Mouse (Mus musculus): ENCODE results near the gene Srrm1. TPM values are rescaled to one million over a fixed set of nuclear protein-coding genes. Genes with fewer than 3 reads are reported as not detected.
A peak's percentile ranks its signal among the peaks of the same experiment; 100 is the strongest.
"Not testable (repeated sequence)": the region's sequence is repeated elsewhere in the genome, so short reads cannot be mapped to it uniquely, and the experiment has no call there.

Gene Srrm1
- total and polyA plus RNA-seq, 3 experiments = 98.8 to 612 (median 565) TPM

DNA sequence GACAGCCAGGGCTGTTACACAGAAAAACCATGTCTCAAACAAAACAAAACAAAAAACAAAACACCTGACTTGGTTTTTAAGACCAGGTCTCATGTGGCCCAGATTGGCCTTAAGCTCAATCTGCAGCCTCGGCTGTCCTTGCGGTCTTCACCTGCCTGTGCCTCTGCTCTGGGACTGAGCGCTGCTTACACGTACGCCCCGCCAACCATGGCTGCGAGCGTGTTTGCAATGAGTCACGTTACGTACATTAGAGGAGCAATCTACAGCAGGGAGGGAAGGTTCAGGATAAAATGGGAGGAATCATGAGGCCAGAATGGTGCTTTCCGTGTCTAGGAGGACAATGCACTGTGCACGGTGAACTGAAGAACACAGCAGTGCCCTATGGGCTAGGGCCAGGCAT, 8.6 kb upstream of the Srrm1 start:
- H3K9me3 ChIP-seq (replicated peaks) = no peaks in the 10 kb centered on the region
- no peaks in the 10 kb centered on the region for H3K36me3 ChIP-seq (replicated peaks)
- no peak for ATAC-seq (ENCODE audit: extremely low read depth, insufficient number of reproducible peaks, low FRiP score, poor library complexity, severe bottlenecking)
- H3K4me1 ChIP-seq (ENCODE audit: insufficient read depth, low read depth, low read length) = peaks cover 5% of the 10 kb centered on the region
- H3K27me3 ChIP-seq (ENCODE audit: insufficient read depth, low read length) = peaks cover 41% of the 10 kb centered on the region
- no peak overlapping the region for H3K4me3 ChIP-seq (ENCODE audit: low read depth, low read length)
- DNase-seq (ENCODE audit: low spot score) = no peak
- TF ChIP-seq CTCF (IDR thresholded peaks at IDR 0.05; ENCODE audit: low read depth, low read length) = no peak
- TF ChIP-seq TAL1 (conservative IDR thresholded peaks at IDR 0.05; ENCODE audit: low read depth, low read length) = no peak
- TF ChIP-seq POLR2AphosphoS5 (IDR thresholded peaks at IDR 0.05; ENCODE audit: insufficient replicate concordance, low read depth, low read length) = no peak
- TF ChIP-seq GATA2 (IDR thresholded peaks at IDR 0.05; ENCODE audit: borderline replicate concordance, low read depth, low read length) = no peak
- no peak for TF ChIP-seq GATA1 (IDR thresholded peaks at IDR 0.05; ENCODE audit: borderline replicate concordance, low read length)

DNA sequence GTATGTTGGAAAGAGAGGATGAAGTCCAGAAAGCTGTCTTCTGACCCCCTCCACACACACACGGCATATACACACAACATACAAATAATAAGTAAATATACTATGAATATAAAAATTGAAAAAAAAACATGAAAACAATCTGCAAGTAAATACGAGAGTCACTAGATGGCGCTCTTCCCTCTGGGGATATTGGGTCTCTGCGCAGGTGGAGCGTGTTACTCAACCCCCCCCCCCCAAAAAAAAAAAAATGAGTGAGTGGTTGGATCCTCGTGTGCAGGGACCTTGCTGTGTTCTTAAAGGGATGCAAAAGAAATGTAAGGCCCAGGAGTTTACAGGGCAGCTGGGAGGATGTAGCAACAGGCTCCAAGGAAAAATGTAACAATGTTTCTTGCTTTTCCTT, 5.6 kb upstream of the Srrm1 start:
- no peak for ATAC-seq (ENCODE audit: extremely low read depth, insufficient number of reproducible peaks, low FRiP score, poor library complexity, severe bottlenecking)
- Histone ChIP-seq H3K4me1 (ENCODE audit: insufficient read depth, low read depth, low read length) (peaks cover 14% of the 10 kb centered on the region), H3K4me3 (ENCODE audit: low read depth, low read length) (no peak overlapping the region), H3K36me3 (replicated peaks) (no peaks in the 10 kb centered on the region), H3K9me3 (replicated peaks) (no peaks in the 10 kb centered on the region), H3K27me3 (ENCODE audit: insufficient read depth, low read length) (peaks cover 28% of the 10 kb centered on the region)
- DNase-seq (ENCODE audit: low spot score) = no peak
- TF ChIP-seq TAL1 (conservative IDR thresholded peaks at IDR 0.05; ENCODE audit: low read depth, low read length) (no peak), GATA1 (IDR thresholded peaks at IDR 0.05; ENCODE audit: borderline replicate concordance, low read length) (no peak), CTCF (IDR thresholded peaks at IDR 0.05; ENCODE audit: low read depth, low read length) (no peak), GATA2 (IDR thresholded peaks at IDR 0.05; ENCODE audit: borderline replicate concordance, low read depth, low read length) (no peak), POLR2AphosphoS5 (IDR thresholded peaks at IDR 0.05; ENCODE audit: insufficient replicate concordance, low read depth, low read length) (no peak)

- Histone ChIP-seq H3K36me3 (replicated peaks) (no peaks in the 10 kb centered on the region), H3K4me3 (ENCODE audit: low read depth, low read length) (no peak overlapping the region), H3K27me3 (ENCODE audit: insufficient read depth, low read length) (peaks cover 23% of the 10 kb centered on the region), H3K9me3 (replicated peaks) (no peaks in the 10 kb centered on the region), H3K4me1 (ENCODE audit: insufficient read depth, low read depth, low read length) (peaks cover 14% of the 10 kb centered on the region)
- TF ChIP-seq GATA2 (IDR thresholded peaks at IDR 0.05; ENCODE audit: borderline replicate concordance, low read depth, low read length) = no peak
- ATAC-seq (ENCODE audit: extremely low read depth, insufficient number of reproducible peaks, low FRiP score, poor library complexity, severe bottlenecking) (no peak), DNase-seq (ENCODE audit: low spot score) (no peak)
Measured at GRCm38 (mm10) chr4:135357221-135357920, 4.2 kb upstream of the Srrm1 start.

DNA sequence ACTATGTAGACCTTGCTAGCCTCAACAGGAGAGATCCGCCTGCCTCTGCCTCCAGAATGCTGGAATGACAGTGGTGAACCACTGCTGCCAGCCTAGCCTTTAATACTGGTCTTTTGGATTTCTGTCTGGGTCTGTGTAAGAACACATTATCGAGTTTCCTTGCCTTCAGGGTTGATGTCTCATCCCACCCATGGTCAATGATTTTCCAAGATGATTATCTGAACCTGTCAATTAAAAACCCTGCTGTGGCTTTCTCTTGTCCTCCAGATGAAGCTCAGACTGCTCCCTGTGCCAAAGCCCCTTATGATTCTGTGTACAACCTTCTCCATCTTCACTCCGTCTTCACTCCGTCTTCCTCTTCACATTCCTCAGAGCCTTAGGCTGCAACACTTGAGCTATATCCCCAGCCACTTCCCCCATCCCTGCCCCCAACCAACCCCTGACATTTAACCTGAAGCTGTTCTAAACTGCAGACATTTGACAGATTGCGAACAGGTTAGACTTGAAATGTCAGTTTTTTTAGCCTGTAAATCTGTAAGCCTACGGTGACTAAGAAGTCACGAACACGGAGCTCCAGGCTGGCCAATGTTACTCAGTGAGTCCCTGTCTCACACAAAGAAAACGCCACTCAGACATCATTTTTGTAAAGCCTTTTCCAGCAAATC, 2.9 kb upstream of the Srrm1 start:
- H3K36me3 ChIP-seq (replicated peaks) = peaks cover 6% of the 10 kb centered on the region
- no peak for ATAC-seq (ENCODE audit: extremely low read depth, insufficient number of reproducible peaks, low FRiP score, poor library complexity, severe bottlenecking)
- H3K4me3 ChIP-seq (ENCODE audit: low read depth, low read length) = no peak overlapping the region
- TF ChIP-seq GATA1 (IDR thresholded peaks at IDR 0.05; ENCODE audit: borderline replicate concordance, low read length) (no peak), GATA2 (IDR thresholded peaks at IDR 0.05; ENCODE audit: borderline replicate concordance, low read depth, low read length) (no peak), CTCF (IDR thresholded peaks at IDR 0.05; ENCODE audit: low read depth, low read length) (no peak), POLR2AphosphoS5 (IDR thresholded peaks at IDR 0.05; ENCODE audit: insufficient replicate concordance, low read depth, low read length) (no peak), TAL1 (conservative IDR thresholded peaks at IDR 0.05; ENCODE audit: low read depth, low read length) (no peak)
- H3K4me1 ChIP-seq (ENCODE audit: insufficient read depth, low read depth, low read length) = peaks cover 23% of the 10 kb centered on the region
- H3K27me3 ChIP-seq (ENCODE audit: insufficient read depth, low read length) = peaks cover 16% of the 10 kb centered on the region
- DNase-seq (ENCODE audit: low spot score) = no peak
- H3K9me3 ChIP-seq (replicated peaks) = no peaks in the 10 kb centered on the region

GRCm38 (mm10) chr4:135354751-135355150, 1.6 kb upstream of the Srrm1 start:
- not testable (repeated sequence) for H3K27me3 ChIP-seq (ENCODE audit: insufficient read depth, low read length); H3K9me3 ChIP-seq (replicated peaks); H3K4me3 ChIP-seq (ENCODE audit: low read depth, low read length); ATAC-seq (ENCODE audit: extremely low read depth, insufficient number of reproducible peaks, low FRiP score, poor library complexity, severe bottlenecking); DNase-seq (ENCODE audit: low spot score)
- H3K36me3 ChIP-seq (replicated peaks) = peaks cover 14% of the 10 kb centered on the region
- H3K4me1 ChIP-seq (ENCODE audit: insufficient read depth, low read depth, low read length) = peaks cover 30% of the 10 kb centered on the region

DNA sequence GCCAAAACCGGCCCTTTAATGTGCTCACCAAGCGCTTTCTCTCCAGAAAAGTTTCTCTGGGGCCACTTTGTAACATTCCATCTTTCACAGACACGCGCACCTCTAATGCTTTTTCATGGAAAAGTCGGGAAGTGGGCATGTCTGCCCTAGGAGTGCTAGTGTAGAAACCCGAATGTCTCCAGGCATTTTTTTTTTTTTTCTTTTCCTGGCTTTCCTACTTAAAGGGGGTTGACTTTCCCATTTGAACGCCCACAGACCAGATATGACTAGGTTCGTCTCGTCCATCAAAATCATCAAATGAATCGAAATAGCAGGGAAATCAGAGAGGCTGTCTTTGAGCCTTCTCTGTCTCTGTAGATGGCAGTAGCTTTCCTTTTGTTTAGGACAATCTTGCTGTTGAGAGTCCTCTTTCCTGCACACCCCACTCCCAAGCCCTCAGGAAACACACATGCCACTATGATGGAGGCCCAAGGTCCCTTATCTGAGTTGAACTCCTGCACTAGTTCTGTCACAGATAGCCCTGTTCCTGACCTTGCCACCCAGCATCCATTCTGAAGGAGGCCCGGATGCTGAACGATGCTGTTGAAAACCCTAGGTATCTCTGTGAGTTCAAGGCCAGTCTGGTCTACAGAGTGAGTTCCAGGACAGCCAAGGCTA, 801 bp upstream of the Srrm1 start:
- peak overlapping the region; percentile 83 for H3K4me3 ChIP-seq (ENCODE audit: low read depth, low read length)
- TF ChIP-seq GATA1 (IDR thresholded peaks at IDR 0.05; ENCODE audit: borderline replicate concordance, low read length) = no peak
- TF ChIP-seq CTCF (IDR thresholded peaks at IDR 0.05; ENCODE audit: low read depth, low read length) = no peak
- no peak for TF ChIP-seq POLR2AphosphoS5 (IDR thresholded peaks at IDR 0.05; ENCODE audit: insufficient replicate concordance, low read depth, low read length)
- TF ChIP-seq GATA2 (IDR thresholded peaks at IDR 0.05; ENCODE audit: borderline replicate concordance, low read depth, low read length) = no peak
- TF ChIP-seq TAL1 (conservative IDR thresholded peaks at IDR 0.05; ENCODE audit: low read depth, low read length) = no peak
- ATAC-seq (ENCODE audit: extremely low read depth, insufficient number of reproducible peaks, low FRiP score, poor library complexity, severe bottlenecking) = no peak
- H3K27me3 ChIP-seq (ENCODE audit: insufficient read depth, low read length) = peaks cover 4% of the 10 kb centered on the region; the same call in 1 of the 2 replicates
- peaks cover 31% of the 10 kb centered on the region for H3K4me1 ChIP-seq (ENCODE audit: insufficient read depth, low read depth, low read length)
- H3K36me3 ChIP-seq (replicated peaks) = peaks cover 21% of the 10 kb centered on the region
- DNase-seq (ENCODE audit: low spot score) = no peak
- no peaks in the 10 kb centered on the region for H3K9me3 ChIP-seq (replicated peaks)
